8 mouse cellular contexts compared by ENCODE assay signal in the genomic region with DNA sequence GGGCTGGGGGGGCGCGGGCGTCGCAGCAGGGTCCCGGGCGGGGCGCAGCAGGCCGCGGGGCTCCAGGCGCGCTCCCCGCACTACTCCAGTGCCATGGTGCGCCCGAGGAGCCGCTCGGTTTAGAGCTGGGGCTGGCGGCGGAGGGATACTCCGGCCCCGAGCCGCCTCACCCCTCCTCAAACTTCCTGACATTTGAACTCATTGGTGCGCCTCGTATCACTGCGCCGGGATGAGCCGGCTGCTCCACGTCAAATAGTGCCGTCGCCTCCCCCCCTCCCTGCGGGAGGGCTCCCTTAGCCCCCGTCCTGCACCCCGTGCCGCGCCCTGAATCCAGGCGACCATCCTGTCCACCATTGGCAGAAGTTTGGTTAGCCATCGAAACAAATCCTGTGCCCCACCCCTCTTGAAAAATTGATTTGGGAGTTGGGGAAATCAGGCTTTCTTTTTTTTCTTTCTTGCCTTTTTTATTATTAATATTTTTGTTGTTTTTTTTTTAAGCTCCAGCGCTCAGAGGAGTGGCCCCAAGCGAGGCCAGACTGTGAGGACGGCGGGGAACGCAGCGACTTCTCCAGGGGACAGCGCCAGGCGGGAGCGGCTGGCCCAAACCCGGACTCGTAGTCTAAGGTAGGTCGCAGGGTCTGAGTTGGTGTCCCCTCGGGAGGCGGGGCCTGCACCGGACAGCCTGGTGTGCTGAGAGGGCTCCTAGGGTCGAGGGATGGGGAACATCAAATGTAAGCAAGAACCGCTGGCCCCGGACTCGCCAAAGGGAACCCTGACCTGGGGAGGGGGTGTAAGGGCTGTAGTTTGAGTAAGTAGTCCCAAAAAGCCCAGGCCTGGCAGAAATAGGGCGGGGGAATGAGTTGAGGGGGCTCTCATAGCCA. TPM values are rescaled to one million over a fixed set of nuclear protein-coding genes. Genes with fewer than 3 reads are reported as not detected.
DNase-seq lines count a peak whose midpoint lies in the region; ATAC-seq and TF ChIP-seq lines count a peak whose summit lies in the region.

No protein-coding gene starts in this region.

- TF ChIP-seq CTCF in ES-Bruce4 (IDR thresholded peaks at IDR 0.05; ENCODE audit: low read depth, low read length): no peak

- H3K9ac ChIP-seq in ES-Bruce4 (ENCODE audit: low read depth, poor library complexity, severe bottlenecking): peak overlapping the region; percentile 59
- H3K9ac ChIP-seq in kidney, embryonic 14.5 days (ENCODE audit: low read depth, low read length): peak overlapping the region; percentile 57

- no peak for TF ChIP-seq POLR2A in ES-Bruce4 (IDR thresholded peaks at IDR 0.05; ENCODE audit: insufficient read depth, low read length)

- H3K9me3 ChIP-seq in ES-Bruce4 (replicated peaks; ENCODE audit: control insufficient read depth, insufficient read depth, low read length, poor library complexity, severe bottlenecking): no peaks in the 10 kb centered on the region
- no peaks in the 10 kb centered on the region for H3K9me3 ChIP-seq in heart, embryonic 10.5 days
- H3K9me3 ChIP-seq in kidney, embryonic 14.5 days (ENCODE audit: control insufficient read depth, low read length): no peaks in the 10 kb centered on the region

- peaks cover 41% of the 10 kb centered on the region for H3K27me3 ChIP-seq in ES-Bruce4 (ENCODE audit: control insufficient read depth, insufficient read depth, low read length, poor library complexity, severe bottlenecking)
- H3K27me3 ChIP-seq in heart, embryonic 10.5 days (ENCODE audit: insufficient read depth, poor library complexity, severe bottlenecking): peaks cover 100% of the 10 kb centered on the region
- peaks cover 91% of the 10 kb centered on the region for H3K27me3 ChIP-seq in kidney, embryonic 14.5 days (ENCODE audit: control insufficient read depth, insufficient read depth, low read length)

- peak; percentile 72 for TF ChIP-seq EP300 in ES-Bruce4 (IDR thresholded peaks at IDR 0.05; ENCODE audit: insufficient read depth, low read depth, low read length)

- no peak overlapping the region for H3K27ac ChIP-seq in ES-Bruce4 (ENCODE audit: insufficient read depth, low read length)
- H3K27ac ChIP-seq in heart, embryonic 10.5 days: peak overlapping the region; percentile 60; the same call in 1 of the 2 replicates
- H3K27ac ChIP-seq in kidney, embryonic 14.5 days (ENCODE audit: low read depth, low read length): no peak overlapping the region

- ATAC-seq in kidney, embryonic 14.5 days (ENCODE audit: low FRiP score, low TSS enrichment): peak; percentile 29; the same call in 1 of the 2 replicates

- WGBS in heart, embryonic 10.5 days: under 1% methylated on average over 55 of the region's 56 CpGs
- WGBS in kidney, embryonic 14.5 days: under 1% methylated on average over 47 of the region's 56 CpGs

- H3K4me1 ChIP-seq in ES-Bruce4 (ENCODE audit: control insufficient read depth, insufficient read depth, low read length): peaks cover 3% of the 10 kb centered on the region
- H3K4me1 ChIP-seq in heart, embryonic 10.5 days: peaks cover 40% of the 10 kb centered on the region
- peaks cover 14% of the 10 kb centered on the region; the same call in 1 of the 2 replicates for H3K4me1 ChIP-seq in kidney, embryonic 14.5 days (ENCODE audit: control insufficient read depth, insufficient read depth, low read length)

- H3K4me3 ChIP-seq in ES-Bruce4 (ENCODE audit: low read depth, low read length): peak overlapping the region; percentile 52
- H3K4me3 ChIP-seq in heart, embryonic 10.5 days: peak overlapping the region; percentile 67
- H3K4me3 ChIP-seq in kidney, embryonic 14.5 days (ENCODE audit: low read length): peak overlapping the region; percentile 41

- no peaks in the 10 kb centered on the region for H3K36me3 ChIP-seq in ES-Bruce4 (ENCODE audit: control insufficient read depth, insufficient read depth, low read length, poor library complexity, severe bottlenecking)
- H3K36me3 ChIP-seq in heart, embryonic 10.5 days: no peaks in the 10 kb centered on the region
- no peaks in the 10 kb centered on the region for H3K36me3 ChIP-seq in kidney, embryonic 14.5 days (ENCODE audit: control insufficient read depth, insufficient read depth, low read length)

- peak; percentile 88 for DNase-seq in embryo, embryonic 10 days (ENCODE audit: low spot score)
- DNase-seq in heart, embryonic 10.5 days (ENCODE audit: low spot score): no peak
- peak; percentile 43 to 67 for DNase-seq in lung, postnatal 4 days
- peak; percentile 77 for DNase-seq in yolk sac, embryonic 10.5 days (ENCODE audit: low spot score)
- no peak for DNase-seq in layer of hippocampus, adult 11-12 months (ENCODE audit: low spot score)
- no peak for DNase-seq in spleen, postnatal 10 days (ENCODE audit: low spot score in 2 of 2)

- H3K4me2 ChIP-seq in kidney, embryonic 14.5 days (replicated peaks; ENCODE audit: low read depth, low read length): peak overlapping the region; percentile 69

RNA-seq across cellular contexts. Expression of gene Lmx1b, which starts 0.9 kb away (rescaled TPM):
- 0.46 and 0.58 TPM in 2 replicates for polyA plus RNA-seq in ES-Bruce4 (2011; ENCODE audit: insufficient read depth, insufficient read length, low read depth, missing spikeins)
- polyA plus RNA-seq in heart, embryonic 10.5 days (2016; fragmentation: Nextera tagmentation; extraction: Ambion mirVana): 0.11 and 0.83 TPM in 2 replicates
- 1.9 and 2.2 TPM in 2 replicates for polyA plus RNA-seq in kidney, embryonic 14.5 days (2014; fragmentation: Nextera tagmentation; extraction: Ambion mirVana)

Comparison
In these comparisons a context has a peak if more than half of its experiments do, and no peak if none do; other contexts are left out.
1. DNase-seq: peak in embryo, embryonic 10 days (single experiment), lung, postnatal 4 days (2 of 2) and yolk sac, embryonic 10.5 days (single experiment); none in heart, embryonic 10.5 days (single experiment), layer of hippocampus, adult 11-12 months (single experiment) and spleen, postnatal 10 days (0 of 2).
2. Peak in every context shown above with its lines, with median percentiles within 50 percentile points of each other: H3K4me3 ChIP-seq.